Mouse (Mus musculus) intestine, postnatal 0 days (tissue): ENCODE data around the gene Tubg2. TPM values are rescaled to one million over a fixed set of nuclear protein-coding genes. Genes with fewer than 3 reads are reported as not detected.
A peak's percentile ranks its signal among the peaks of the same experiment; 100 is the strongest.

Experiments used
- ATAC-seq: fragments of 200-750 bp; cut with Nextera tagmentation; 2 replicates; pipeline ENCODE4 v1.8.0; 2017; ENCODE audit warnings: mild to moderate bottlenecking, moderate TSS enrichment, moderate library complexity
- H3K27ac ChIP-seq: fragments of 300-500 bp; sonication (generic); 2 replicates; pipeline ENCODE4 v1.5.1; 2014; ENCODE audit warnings: mild to moderate bottlenecking, low read depth, low read length, moderate library complexity
- H3K27me3 ChIP-seq: fragments of 300-500 bp; sonication (generic); replicated peaks from 2 replicates; pipeline ENCODE4 v1.6.1; 2014; ENCODE audit warnings: low read length, mixed read lengths; ENCODE audit not compliant: control insufficient read depth, insufficient read depth
- H3K36me3 ChIP-seq: fragments of 300-500 bp; sonication (generic); 2 replicates; pipeline ENCODE4 v1.6.1; 2014; ENCODE audit warnings: mild to moderate bottlenecking, moderate library complexity; ENCODE audit not compliant: control insufficient read depth, insufficient read depth
- H3K4me1 ChIP-seq: fragments of 300-500 bp; sonication (generic); replicated peaks from 2 replicates; pipeline ENCODE4 v1.6.1; 2014; ENCODE audit warnings: antibody characterized with exemption, low read length, mixed read lengths; ENCODE audit not compliant: control insufficient read depth, insufficient read depth
- H3K4me2 ChIP-seq: fragments of 300-500 bp; sonication (generic); replicated peaks from 2 replicates; pipeline ENCODE4 v1.6.1; 2014; ENCODE audit warnings: low read depth, mild to moderate bottlenecking, moderate library complexity
- H3K4me3 ChIP-seq: fragments of 300-500 bp; sonication (generic); 2 replicates; pipeline ENCODE4 v1.5.1; 2014; ENCODE audit warnings: low read depth, low read length
- H3K9ac ChIP-seq: fragments of 300-500 bp; sonication (generic); 2 replicates; pipeline ENCODE4 v1.6.1; 2014; ENCODE audit warnings: mild to moderate bottlenecking, low read depth, low read length
- H3K9me3 ChIP-seq: fragments of 300-500 bp; sonication (generic); 2 replicates; pipeline ENCODE4 v1.6.1; 2016; ENCODE audit warnings: mixed run types; ENCODE audit not compliant: control insufficient read depth
- CTCF ChIP-seq: sonication (generic); IDR thresholded peaks from 2 replicates; pipeline ENCODE4 v1.5.1; 2016; ENCODE audit warnings: low read depth, mild to moderate bottlenecking, control low read depth, antibody characterized with exemption, moderate library complexity
- WGBS: fragments of 180-500 bp; shearing (Covaris S2); extraction: QIAGEN DNeasy Blood & Tissue Kit; methylation state at CpG from one replicate; pipeline ENCODE4 v1.1.7; 2014; 5-methylcytosine and 5-hydroxymethylcytosine counted together
- polyA plus RNA-seq: library from polyadenylated mRNA; unstranded; fragments of >200 nt; fragmentation: Nextera tagmentation; extraction: Ambion mirVana; gene quantifications from 2 replicates; pipeline ENCODE4 v1.2.1, GENCODE M21; 2015

The Tubg2 gene
- polyA plus RNA-seq, 1 experiment from 2014 or later: 2.8 TPM

GRCm38 (mm10) chr11:101168301-101168980 is 12.7 kb downstream of the Tubg2 start:
- no peak overlapping the region for H3K9ac ChIP-seq
- TF ChIP-seq CTCF: no peak
- peaks cover 19% of the 10 kb centered on the region for H3K4me1 ChIP-seq
- 73% methylated on average over 18 of the region's 18 CpGs for WGBS
- ATAC-seq: no peak
- no peak overlapping the region; the same call in 1 of the 2 replicates for H3K27ac ChIP-seq
- H3K27me3 ChIP-seq: no peaks in the 10 kb centered on the region
- H3K36me3 ChIP-seq: peaks cover 48% of the 10 kb centered on the region
- 0 out of 2 replicates have a peak overlapping the region, but pooled peaks have one; percentile 79 for H3K4me3 ChIP-seq
- no peaks in the 10 kb centered on the region for H3K9me3 ChIP-seq
- H3K4me2 ChIP-seq: peak overlapping the region; percentile 93

- H3K27ac ChIP-seq: no peak overlapping the region
- H3K9me3 ChIP-seq: no peaks in the 10 kb centered on the region
- peaks cover 23% of the 10 kb centered on the region for H3K4me1 ChIP-seq
- 19% methylated on average over 17 of the region's 17 CpGs for WGBS
- no peak for ATAC-seq
- H3K9ac ChIP-seq: peak overlapping the region; percentile 66
- peak overlapping the region; percentile 79 for H3K4me3 ChIP-seq
- H3K27me3 ChIP-seq: no peaks in the 10 kb centered on the region
- H3K4me2 ChIP-seq: peak overlapping the region; percentile 93
- H3K36me3 ChIP-seq: peaks cover 38% of the 10 kb centered on the region
- TF ChIP-seq CTCF: no peak
Measured at GRCm38 (mm10) chr11:101169301-101170107, 13.8 kb downstream of the Tubg2 start.

- peaks cover 26% of the 10 kb centered on the region for H3K4me1 ChIP-seq
- ATAC-seq: no peak
Measured at GRCm38 (mm10) chr11:101170354-101170810, 14.7 kb downstream of the Tubg2 start, which contains the start of gene Cntnap1. TSS of gene Cntnap1 (plus strand) at chr11:101170523.

GRCm38 (mm10) chr11:101170811-101171610 is 15.3 kb downstream of the Tubg2 start, which contains the start of gene Plekhh3:
TSS of gene Plekhh3 (minus strand) at chr11:101171351.
- peak within 1 kb of the TSS; percentile 93 for H3K4me2 ChIP-seq
- TF ChIP-seq CTCF: peak; percentile 29; the same call in 1 of the 2 replicates
- H3K36me3 ChIP-seq: peaks cover 23% of the 10 kb centered on the region
- peak within 1 kb of the TSS; percentile 66 for H3K9ac ChIP-seq
- peak within 1 kb of the TSS; percentile 79 for H3K4me3 ChIP-seq
- peak; percentile 89 for ATAC-seq
- peak within 1 kb of the TSS; percentile 85 for H3K27ac ChIP-seq
- H3K9me3 ChIP-seq: no peaks in the 10 kb centered on the region
- H3K27me3 ChIP-seq: no peaks in the 10 kb centered on the region
- WGBS: under 1% methylated on average over 48 of the region's 50 CpGs
- peaks cover 26% of the 10 kb centered on the region for H3K4me1 ChIP-seq

More at GRCm38 (mm10) chr11:101170354-101170810, 14.7 kb downstream of the Tubg2 start, which contains the start of gene Cntnap1:
- H3K9me3 ChIP-seq: no peaks in the 10 kb centered on the region
- peak within 1 kb of the TSS; percentile 93 for H3K4me2 ChIP-seq
- peak within 1 kb of the TSS; percentile 85 for H3K27ac ChIP-seq
- peaks cover 30% of the 10 kb centered on the region for H3K36me3 ChIP-seq
- H3K4me3 ChIP-seq: peak within 1 kb of the TSS; percentile 79
- no peaks in the 10 kb centered on the region for H3K27me3 ChIP-seq
- WGBS: 0% methylated on average over 35 of the region's 35 CpGs
- TF ChIP-seq CTCF: peak; percentile 25
- peak within 1 kb of the TSS; percentile 66 for H3K9ac ChIP-seq

GRCm38 (mm10) chr11:101171721-101172433 is 16.2 kb downstream of the Tubg2 start:
- no peak; the same call in 1 of the 2 replicates for TF ChIP-seq CTCF
- H3K4me1 ChIP-seq: peaks cover 26% of the 10 kb centered on the region

More at GRCm38 (mm10) chr11:101171721-101172433, 16.2 kb downstream of the Tubg2 start:
- Histone ChIP-seq H3K4me3 (peak overlapping the region; percentile 79), H3K27ac (peak overlapping the region; percentile 17), H3K9ac (0 out of 2 replicates have a peak overlapping the region, but pooled peaks have one; percentile 45), H3K27me3 (peaks cover 5% of the 10 kb centered on the region), H3K36me3 (peaks cover 15% of the 10 kb centered on the region), H3K4me2 (peak overlapping the region; percentile 93), H3K9me3 (no peaks in the 10 kb centered on the region)
- 0% methylated on average over 30 of the region's 31 CpGs for WGBS
- ATAC-seq: peak; percentile 43; the same call in 1 of the 2 replicates
